Mouse (Mus musculus) hindbrain, embryonic 11.5 days (tissue): Measurements from ENCODE around the gene Gpr89. TPM values are rescaled to one million over a fixed set of nuclear protein-coding genes. Genes with fewer than 3 reads are reported as not detected.

Source experiments
- ATAC-seq: fragments of 200-750 bp; cut with Nextera tagmentation; 2 replicates; pipeline ENCODE4 v1.8.0; 2017; ENCODE audit warnings: mild to moderate bottlenecking, moderate TSS enrichment, moderate library complexity; ENCODE audit not compliant: low FRiP score
- DNase-seq: peaks from one replicate; pipeline ENCODE4 v3.0.0-alpha.2; 2015; ENCODE audit warnings: low spot score
- H3K27ac ChIP-seq: fragments of 300-500 bp; sonication (generic); 2 replicates; pipeline ENCODE4 v1.5.1; 2014; ENCODE audit warnings: mild to moderate bottlenecking, low read depth, low read length
- H3K27me3 ChIP-seq: fragments of 300-500 bp; sonication (generic); 2 replicates; pipeline ENCODE4 v1.6.1; 2014; ENCODE audit warnings: mild to moderate bottlenecking, low read length, moderate library complexity, mixed read lengths; ENCODE audit not compliant: control insufficient read depth, insufficient read depth
- H3K36me3 ChIP-seq: fragments of 300-500 bp; sonication (generic); 2 replicates; pipeline ENCODE4 v1.6.1; 2014; ENCODE audit warnings: mild to moderate bottlenecking, low read length, moderate library complexity, mixed read lengths; ENCODE audit not compliant: control insufficient read depth, insufficient read depth
- H3K4me1 ChIP-seq: fragments of 300-500 bp; sonication (generic); replicated peaks from 2 replicates; pipeline ENCODE4 v1.6.1; 2014; ENCODE audit warnings: low read length, mixed read lengths; ENCODE audit not compliant: control insufficient read depth, insufficient read depth
- H3K4me2 ChIP-seq: fragments of 300-500 bp; sonication (generic); replicated peaks from 2 replicates; pipeline ENCODE4 v1.6.1; 2014; ENCODE audit warnings: mild to moderate bottlenecking, low read depth, low read length
- H3K4me3 ChIP-seq: fragments of 300-500 bp; sonication (generic); 2 replicates; pipeline ENCODE4 v1.5.1; 2014; ENCODE audit warnings: low read depth, low read length
- H3K9ac ChIP-seq: fragments of 300-500 bp; sonication (generic); 2 replicates; pipeline ENCODE4 v1.6.1; 2014; ENCODE audit warnings: low read depth, low read length
- H3K9me3 ChIP-seq: fragments of 300-500 bp; sonication (generic); 2 replicates; pipeline ENCODE4 v1.6.1; 2016; ENCODE audit warnings: low read length; ENCODE audit not compliant: control insufficient read depth
- WGBS: fragments of 180-500 bp; shearing (Covaris S2); extraction: QIAGEN DNeasy Blood & Tissue Kit; methylation state at CpG from one replicate; pipeline ENCODE4 v1.1.7; 2014; 5-methylcytosine and 5-hydroxymethylcytosine counted together
- polyA plus RNA-seq: library from polyadenylated mRNA; unstranded; fragments of >200 nt; fragmentation: Nextera tagmentation; extraction: Ambion mirVana; gene quantifications from 2 replicates; pipeline ENCODE4 v1.2.1, GENCODE M21; 2014

The Gpr89 gene
- polyA plus RNA-seq, 1 experiment from 2014 or later, result 45.9 TPM

GRCm38 (mm10) chr3:96825261-96825660, 79.9 kb downstream of the Gpr89 start:
- DNase-seq (no peak), ATAC-seq (no peak)
- Histone ChIP-seq H3K4me3 (no peak overlapping the region), H3K4me2 (no peak overlapping the region), H3K9ac (no peak overlapping the region), H3K4me1 (no peaks in the 10 kb centered on the region), H3K36me3 (no peaks in the 10 kb centered on the region), H3K27ac (no peak overlapping the region), H3K9me3 (no peaks in the 10 kb centered on the region), H3K27me3 (no peaks in the 10 kb centered on the region)
- 50% methylated on average over 11 of the region's 11 CpGs for WGBS

- H3K4me2 ChIP-seq, result no peak overlapping the region
- H3K36me3 ChIP-seq, result no peaks in the 10 kb centered on the region
- no peaks in the 10 kb centered on the region for H3K27me3 ChIP-seq
- WGBS, result 90% methylated on average over 12 of the region's 12 CpGs
- DNase-seq (no peak), ATAC-seq (no peak)
- no peak overlapping the region for H3K9ac ChIP-seq
- no peak overlapping the region for H3K4me3 ChIP-seq
- H3K27ac ChIP-seq, result no peak overlapping the region
- no peaks in the 10 kb centered on the region for H3K4me1 ChIP-seq
- no peaks in the 10 kb centered on the region for H3K9me3 ChIP-seq
Observed at GRCm38 (mm10) chr3:96824614-96825013, 80.5 kb downstream of the Gpr89 start.

- Histone ChIP-seq H3K4me1 (no peaks in the 10 kb centered on the region), H3K9me3 (no peaks in the 10 kb centered on the region), H3K36me3 (no peaks in the 10 kb centered on the region), H3K27ac (no peak overlapping the region), H3K27me3 (no peaks in the 10 kb centered on the region), H3K4me3 (no peak overlapping the region), H3K4me2 (no peak overlapping the region), H3K9ac (no peak overlapping the region)
- 61% methylated on average over 3 of the region's 3 CpGs for WGBS
- DNase-seq (no peak), ATAC-seq (no peak)
Observed at GRCm38 (mm10) chr3:96823701-96824100, 81.4 kb downstream of the Gpr89 start.

- no peaks in the 10 kb centered on the region for H3K27me3 ChIP-seq
- 92% methylated on average over 4 of the region's 4 CpGs for WGBS
- H3K36me3 ChIP-seq, result no peaks in the 10 kb centered on the region
- no peaks in the 10 kb centered on the region for H3K4me1 ChIP-seq
- H3K4me3 ChIP-seq, result no peak overlapping the region
- H3K9ac ChIP-seq, result no peak overlapping the region
- H3K27ac ChIP-seq, result no peak overlapping the region
- no peak for DNase-seq
- ATAC-seq, result no peak
- no peaks in the 10 kb centered on the region for H3K9me3 ChIP-seq
- H3K4me2 ChIP-seq, result no peak overlapping the region
Observed at GRCm38 (mm10) chr3:96821581-96821980, 83.6 kb downstream of the Gpr89 start.

GRCm38 (mm10) chr3:96820116-96820915, 84.8 kb downstream of the Gpr89 start:
- Histone ChIP-seq H3K9me3 (no peaks in the 10 kb centered on the region), H3K27ac (no peak overlapping the region), H3K36me3 (no peaks in the 10 kb centered on the region), H3K4me1 (no peaks in the 10 kb centered on the region), H3K4me2 (no peak overlapping the region), H3K9ac (no peak overlapping the region), H3K27me3 (no peaks in the 10 kb centered on the region), H3K4me3 (no peak overlapping the region)
- DNase-seq (no peak), ATAC-seq (no peak)
- WGBS, result 89% methylated on average over 6 of the region's 6 CpGs

Other genes with a start within 250 kb of the Gpr89 start
- 0.25 and 0.40 TPM in 2 replicates for gene Ankrd35, start 235.2 kb downstream of the Gpr89 start, polyA plus RNA-seq
- 25.2 and 28.2 TPM in 2 replicates for gene Pias3, start 209.0 kb downstream of the Gpr89 start, polyA plus RNA-seq
- gene Nudt17, start 196.8 kb downstream of the Gpr89 start, polyA plus RNA-seq, result 12.8 and 14.4 TPM in 2 replicates
- 38.0 and 38.1 TPM in 2 replicates for gene Polr3c, start 177.7 kb downstream of the Gpr89 start, polyA plus RNA-seq
- 90.0 and 90.4 TPM in 2 replicates for gene Rnf115, start 177.7 kb downstream of the Gpr89 start, polyA plus RNA-seq
- gene Pdzk1, start 76.1 kb downstream of the Gpr89 start, polyA plus RNA-seq, result not detected in 2 replicates
- gene Cd160, start 76.0 kb downstream of the Gpr89 start, polyA plus RNA-seq, result 0.18 and 0.20 TPM in 2 replicates
- 2.2 and 2.5 TPM in 2 replicates for gene Gja5, start 653 bp downstream of the Gpr89 start, polyA plus RNA-seq
- not detected in 2 replicates for gene Gja8, start 20.7 kb upstream of the Gpr89 start, polyA plus RNA-seq